Mouse (Mus musculus) limb, embryonic 13.5 days (tissue): ENCODE results near the gene Muc2. TPM values are rescaled to one million over a fixed set of nuclear protein-coding genes. Genes with fewer than 3 reads are reported as not detected.

ENCODE experiments used
- ATAC-seq: fragments of 200-750 bp; cut with Nextera tagmentation; 2 replicates; pipeline ENCODE4 v1.8.0; 2017; ENCODE audit warnings: low read depth, moderate number of reproducible peaks, moderate TSS enrichment; ENCODE audit not compliant: low FRiP score
- H3K27ac ChIP-seq: fragments of 300-500 bp; sonication (generic); 2 replicates; pipeline ENCODE4 v1.5.1; 2015; ENCODE audit warnings: inconsistent platforms, mild to moderate bottlenecking, moderate library complexity
- H3K27me3 ChIP-seq: fragments of 300-500 bp; sonication (generic); 2 replicates; pipeline ENCODE4 v1.6.1; 2015; ENCODE audit warnings: mild to moderate bottlenecking, inconsistent platforms
- H3K36me3 ChIP-seq: fragments of 300-500 bp; sonication (generic); 2 replicates; pipeline ENCODE4 v1.6.1; 2015; ENCODE audit warnings: inconsistent platforms, mild to moderate bottlenecking, moderate library complexity
- H3K4me1 ChIP-seq: fragments of 300-500 bp; sonication (generic); 2 replicates; pipeline ENCODE4 v1.6.1; 2015; ENCODE audit warnings: inconsistent platforms
- H3K4me2 ChIP-seq: fragments of 300-500 bp; sonication (generic); replicated peaks from 2 replicates; pipeline ENCODE4 v1.6.1; 2015; ENCODE audit warnings: inconsistent platforms, mild to moderate bottlenecking, moderate library complexity
- H3K4me3 ChIP-seq: fragments of 300-500 bp; sonication (generic); 2 replicates; pipeline ENCODE4 v1.5.1; 2015; ENCODE audit warnings: moderate library complexity, mild to moderate bottlenecking, inconsistent platforms
- H3K9ac ChIP-seq: fragments of 300-500 bp; sonication (generic); 2 replicates; pipeline ENCODE4 v1.6.1; 2015; ENCODE audit warnings: mild to moderate bottlenecking, inconsistent platforms
- H3K9me3 ChIP-seq: fragments of 300-500 bp; sonication (generic); 2 replicates; pipeline ENCODE4 v1.6.1; 2016; ENCODE audit warnings: inconsistent platforms
- WGBS: fragments of 180-500 bp; shearing (Covaris S2); methylation state at CpG from one replicate; pipeline ENCODE4 v1.1.7; 2015; 5-methylcytosine and 5-hydroxymethylcytosine counted together
- polyA plus RNA-seq: library from polyadenylated mRNA; unstranded; fragments of >200 nt; fragmentation: Nextera tagmentation; extraction: Ambion mirVana; gene quantifications from 2 replicates; pipeline ENCODE4 v1.2.1, GENCODE M21; 2015

The Muc2 gene
- polyA plus RNA-seq, 1 experiment from 2014 or later = 0.32 TPM

DNA sequence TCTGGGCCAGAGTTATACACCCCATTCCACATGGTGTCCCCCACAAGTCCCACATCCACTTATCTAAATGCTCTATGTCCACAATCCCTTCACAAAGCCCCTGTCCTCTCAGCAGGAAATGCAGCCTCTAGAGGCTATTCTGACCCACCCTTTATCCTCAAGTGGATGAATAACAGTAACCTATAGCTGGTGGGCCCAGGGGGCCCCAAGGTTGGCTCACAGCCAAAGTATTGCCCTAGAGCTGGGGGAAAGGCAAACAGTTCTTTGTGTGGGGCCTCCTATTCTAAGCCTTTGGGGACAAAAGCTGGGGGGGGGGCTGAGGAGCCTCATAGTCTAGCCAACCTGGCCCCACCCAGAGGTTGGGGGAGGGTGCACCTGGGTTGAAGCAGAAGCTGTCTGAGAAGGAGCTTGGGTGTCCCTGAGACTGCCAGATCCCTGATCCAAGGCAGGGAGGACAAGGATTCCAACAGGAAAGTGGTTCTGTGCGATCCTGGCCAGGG, 82.0 kb downstream of the Muc2 start:
- Histone ChIP-seq H3K27me3 (no peaks in the 10 kb centered on the region), H3K9me3 (no peaks in the 10 kb centered on the region), H3K4me1 (peaks cover 4% of the 10 kb centered on the region; the same call in 1 of the 2 replicates), H3K36me3 (no peaks in the 10 kb centered on the region), H3K4me3 (no peak overlapping the region), H3K9ac (no peak overlapping the region), H3K27ac (no peak overlapping the region), H3K4me2 (no peak overlapping the region)
- 77% methylated on average over 1 of the region's 1 CpGs for WGBS
- ATAC-seq = no peak

DNA sequence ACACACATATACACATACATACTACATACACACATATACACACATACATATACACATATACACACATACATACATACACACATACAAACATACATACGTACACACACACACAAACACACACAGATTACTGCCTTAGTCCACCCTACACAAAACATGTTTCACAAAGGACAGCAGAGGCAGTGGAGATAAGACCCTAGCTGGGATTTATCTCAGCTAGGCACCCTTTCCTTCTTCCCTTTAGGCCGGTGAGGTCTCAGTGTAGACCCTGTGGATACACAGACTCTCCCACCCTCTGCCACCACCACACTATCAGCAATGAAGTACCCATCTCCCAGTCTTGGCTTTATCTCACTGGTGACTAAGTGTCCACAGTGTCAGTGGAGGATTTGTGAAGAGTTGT, 84.7 kb downstream of the Muc2 start:
- 85% methylated on average over 2 of the region's 2 CpGs for WGBS
- Histone ChIP-seq H3K9me3 (no peaks in the 10 kb centered on the region), H3K4me2 (no peak overlapping the region), H3K4me3 (no peak overlapping the region), H3K36me3 (no peaks in the 10 kb centered on the region), H3K27ac (no peak overlapping the region), H3K27me3 (no peaks in the 10 kb centered on the region), H3K4me1 (peaks cover 4% of the 10 kb centered on the region; the same call in 1 of the 2 replicates), H3K9ac (no peak overlapping the region)
- no peak for ATAC-seq

DNA sequence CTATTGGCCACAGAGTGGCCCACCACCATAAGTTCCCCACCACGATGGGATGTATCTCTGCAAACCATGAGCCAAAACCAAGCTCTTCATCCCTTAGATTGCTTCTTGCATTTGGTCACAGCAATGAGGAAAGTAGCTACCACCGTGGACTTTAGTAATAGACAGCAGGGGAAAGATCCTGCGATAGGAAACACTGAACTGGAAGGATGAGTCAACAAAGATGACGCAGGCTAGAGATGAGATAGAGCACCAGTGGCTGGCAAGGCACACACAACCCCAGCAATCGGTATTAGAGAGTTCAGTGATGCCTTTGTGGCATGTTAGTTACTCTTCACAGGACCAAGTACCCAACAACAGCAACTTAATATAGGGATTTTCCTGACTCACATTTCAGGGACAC, 86.1 kb downstream of the Muc2 start:
- Histone ChIP-seq H3K4me1 (peaks cover 4% of the 10 kb centered on the region; the same call in 1 of the 2 replicates), H3K27ac (no peak overlapping the region), H3K27me3 (no peaks in the 10 kb centered on the region), H3K36me3 (no peaks in the 10 kb centered on the region), H3K4me2 (no peak overlapping the region), H3K9me3 (no peaks in the 10 kb centered on the region), H3K4me3 (no peak overlapping the region), H3K9ac (no peak overlapping the region)
- no peak for ATAC-seq
- 86% methylated on average over 5 of the region's 5 CpGs for WGBS

DNA sequence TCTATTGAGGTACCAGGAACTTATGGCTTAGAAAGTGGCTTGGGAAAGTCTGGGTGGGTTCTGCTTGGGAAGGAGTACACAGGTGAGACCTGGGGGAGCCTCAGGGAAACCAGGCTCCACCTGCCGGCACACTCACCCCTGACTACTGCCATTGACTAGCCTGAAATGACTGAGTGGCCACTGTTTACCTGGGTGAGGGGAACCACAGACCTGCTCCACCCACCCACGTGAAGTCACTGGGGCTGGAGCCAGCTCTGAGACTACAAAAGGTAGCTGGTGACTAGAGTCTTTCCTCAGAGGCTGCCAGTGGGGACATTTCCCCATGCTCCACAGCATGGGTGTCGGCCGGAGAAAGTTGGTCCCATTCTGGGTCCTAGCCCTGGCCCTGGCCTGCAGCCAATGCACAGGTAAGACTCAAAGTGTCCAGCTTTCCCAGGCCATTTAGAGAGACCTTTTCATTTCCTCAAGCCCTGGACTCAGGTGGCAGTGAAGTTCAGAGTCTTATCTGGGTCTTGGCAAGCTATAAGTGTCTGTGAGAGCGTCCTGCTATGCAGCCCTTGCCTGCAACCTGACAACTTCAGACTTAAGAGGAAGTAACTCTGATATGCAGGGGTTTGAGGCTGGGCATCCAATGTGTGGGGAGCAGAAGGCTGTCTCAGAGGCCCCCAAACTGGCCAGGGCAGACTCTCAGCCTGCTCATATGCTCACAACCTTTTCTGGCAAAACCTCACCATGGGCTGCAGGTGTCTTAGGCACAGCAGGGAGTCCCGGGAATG, 98.7 kb downstream of the Muc2 start, which contains the start of gene Muc5ac:
Gene Muc5ac, plus strand, starts transcription at position 296 of the 776 bp plus-strand sequence.
- Histone ChIP-seq H3K27ac (no peak within 1 kb of the TSS), H3K4me3 (no peak within 1 kb of the TSS), H3K9ac (no peak within 1 kb of the TSS), H3K27me3 (no peaks in the 10 kb centered on the region), H3K4me1 (no peaks in the 10 kb centered on the region), H3K9me3 (no peaks in the 10 kb centered on the region), H3K36me3 (no peaks in the 10 kb centered on the region), H3K4me2 (no peak within 1 kb of the TSS)
- WGBS = 86% methylated on average over 6 of the region's 6 CpGs
- ATAC-seq = no peak

DNA sequence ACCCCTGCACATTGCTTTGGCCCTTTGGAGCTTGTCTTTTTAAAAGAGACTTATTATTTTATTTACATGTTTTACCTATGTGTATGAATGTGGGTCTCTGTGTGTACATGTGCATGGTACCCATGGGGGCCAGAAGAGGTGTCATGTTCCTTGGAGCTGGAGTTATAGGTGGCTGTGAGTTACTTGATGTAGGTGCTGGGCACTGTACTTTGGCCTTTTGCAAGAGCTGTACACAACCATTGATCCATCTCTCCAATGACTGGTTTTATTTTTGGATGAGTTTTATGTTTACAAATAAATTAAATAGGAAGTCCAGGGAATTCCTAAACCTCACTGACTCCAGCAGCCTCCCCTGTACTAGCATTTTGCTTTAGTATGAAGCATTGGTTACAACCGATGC, 104.1 kb downstream of the Muc2 start:
- H3K4me1 ChIP-seq = no peaks in the 10 kb centered on the region
- H3K27ac ChIP-seq = no peak overlapping the region
- no peak overlapping the region for H3K4me3 ChIP-seq
- 95% methylated on average over 1 of the region's 1 CpGs for WGBS
- no peaks in the 10 kb centered on the region for H3K36me3 ChIP-seq
- no peak for ATAC-seq
- no peak overlapping the region for H3K9ac ChIP-seq
- H3K27me3 ChIP-seq = no peaks in the 10 kb centered on the region
- H3K4me2 ChIP-seq = no peak overlapping the region
- H3K9me3 ChIP-seq = peaks cover 16% of the 10 kb centered on the region

DNA sequence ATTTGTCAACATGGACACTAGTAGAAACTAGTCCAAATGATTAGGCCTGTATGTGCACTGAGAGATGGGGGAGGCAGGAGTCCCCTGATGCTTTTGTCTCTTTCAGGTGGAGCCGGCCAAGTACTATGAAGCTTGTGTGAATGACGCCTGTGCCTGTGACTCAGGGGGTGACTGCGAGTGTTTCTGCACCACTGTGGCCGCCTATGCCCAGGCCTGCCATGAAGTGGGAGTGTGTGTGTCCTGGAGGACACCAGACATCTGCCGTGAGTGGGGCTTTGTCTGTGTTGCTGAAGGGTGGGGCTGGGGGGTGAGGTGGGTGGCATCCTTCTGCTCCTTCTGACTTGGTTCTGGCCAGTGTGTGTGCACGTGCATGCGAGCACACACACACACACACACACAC, 113.1 kb downstream of the Muc2 start:
- ATAC-seq = no peak
- Histone ChIP-seq H3K27ac (no peak overlapping the region), H3K4me1 (no peaks in the 10 kb centered on the region), H3K36me3 (no peaks in the 10 kb centered on the region), H3K9ac (no peak overlapping the region), H3K27me3 (no peaks in the 10 kb centered on the region; the same call in 1 of the 2 replicates), H3K4me3 (no peak overlapping the region), H3K9me3 (peaks cover 7% of the 10 kb centered on the region), H3K4me2 (no peak overlapping the region)
- 86% methylated on average over 7 of the region's 7 CpGs for WGBS

Other genes starting within 250 kb of the Muc2 start
- 11.7 and 12.0 TPM in 2 replicates for gene Pidd1, start 246.3 kb upstream of the Muc2 start, polyA plus RNA-seq
- gene Rplp2, start 243.0 kb upstream of the Muc2 start, polyA plus RNA-seq = 1,214 and 1,220 TPM in 2 replicates
- 13.9 and 14.7 TPM in 2 replicates for gene Pnpla2, start 235.1 kb upstream of the Muc2 start, polyA plus RNA-seq
- gene Cracr2b, start 229.2 kb upstream of the Muc2 start, polyA plus RNA-seq = 13.5 and 14.3 TPM in 2 replicates
- 12.6 and 14.6 TPM in 2 replicates for gene Cd151, start 222.9 kb upstream of the Muc2 start, polyA plus RNA-seq
- 63.4 and 64.3 TPM in 2 replicates for gene Polr2l, start 215.2 kb upstream of the Muc2 start, polyA plus RNA-seq
- gene Tspan4, start 215.1 kb upstream of the Muc2 start, polyA plus RNA-seq = 70.5 and 71.2 TPM in 2 replicates
- 42.9 and 43.5 TPM in 2 replicates for gene Chid1, start 150.5 kb upstream of the Muc2 start, polyA plus RNA-seq
- gene Ap2a2, start 128.2 kb upstream of the Muc2 start, polyA plus RNA-seq = 86.6 and 93.4 TPM in 2 replicates
- 0.18 and 0.32 TPM in 2 replicates for gene Muc6, start 35.0 kb upstream of the Muc2 start, polyA plus RNA-seq
- not detected in 2 replicates for gene Muc5ac, start 98.6 kb downstream of the Muc2 start, polyA plus RNA-seq
- 0.03 TPM in 1 of 2 replicates, not detected in the other for gene Muc5b, start 148.7 kb downstream of the Muc2 start, polyA plus RNA-seq
- 37.7 and 38.5 TPM in 2 replicates for gene Tollip, start 228.2 kb downstream of the Muc2 start, polyA plus RNA-seq